Mouse (Mus musculus) MN1 (cell line): ENCODE measurements around the gene Cyth1.

ENCODE experiments used
- DNase-seq: peaks from one replicate; pipeline ENCODE4 v3.0.0-alpha.2; 2016; ENCODE audit warnings: low spot score

Gene Cyth1

DNA sequence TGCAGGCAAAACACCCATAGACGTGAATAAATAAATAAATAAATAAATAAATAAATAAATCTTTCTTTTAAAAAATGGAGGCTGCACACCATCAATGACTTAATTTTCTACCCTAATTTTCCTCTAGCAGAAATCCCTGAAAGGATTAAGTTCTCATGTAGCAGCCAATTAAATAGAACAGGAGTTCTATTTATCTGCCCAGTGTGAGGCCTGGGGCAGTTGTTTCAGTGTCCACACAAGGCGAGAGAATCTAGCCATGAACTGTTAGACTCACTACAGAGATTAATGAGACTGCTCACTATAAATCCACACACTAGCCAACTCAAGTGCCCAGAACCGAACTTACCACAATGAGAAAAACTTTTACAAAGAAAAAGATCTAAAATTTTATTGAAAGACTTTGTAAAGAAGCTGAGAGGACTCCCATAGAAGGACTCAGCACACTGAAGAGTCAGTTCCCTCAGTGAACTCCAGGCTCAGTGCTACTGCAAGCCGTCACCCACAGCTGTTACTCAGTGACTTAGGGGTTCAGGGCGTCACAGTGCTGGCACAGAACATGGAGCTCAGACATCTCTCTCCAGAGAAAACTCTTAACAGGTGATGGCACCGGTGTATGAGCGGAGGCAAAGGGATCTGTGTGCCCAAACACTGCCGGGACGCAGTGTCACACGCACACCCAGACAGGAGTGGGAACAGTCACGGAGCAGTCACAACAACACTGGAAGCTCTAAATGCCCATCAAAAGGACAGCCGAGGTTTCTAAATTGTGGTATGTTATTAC is 23.1 kb downstream of the Cyth1 start:
- no peak for DNase-seq

GRCm38 (mm10) chr11:118223416-118224067 is 24.9 kb downstream of the Cyth1 start:
- no peak for DNase-seq

- no peak for DNase-seq
Observed at GRCm38 (mm10) chr11:118222917-118223316, 25.5 kb downstream of the Cyth1 start.

DNA sequence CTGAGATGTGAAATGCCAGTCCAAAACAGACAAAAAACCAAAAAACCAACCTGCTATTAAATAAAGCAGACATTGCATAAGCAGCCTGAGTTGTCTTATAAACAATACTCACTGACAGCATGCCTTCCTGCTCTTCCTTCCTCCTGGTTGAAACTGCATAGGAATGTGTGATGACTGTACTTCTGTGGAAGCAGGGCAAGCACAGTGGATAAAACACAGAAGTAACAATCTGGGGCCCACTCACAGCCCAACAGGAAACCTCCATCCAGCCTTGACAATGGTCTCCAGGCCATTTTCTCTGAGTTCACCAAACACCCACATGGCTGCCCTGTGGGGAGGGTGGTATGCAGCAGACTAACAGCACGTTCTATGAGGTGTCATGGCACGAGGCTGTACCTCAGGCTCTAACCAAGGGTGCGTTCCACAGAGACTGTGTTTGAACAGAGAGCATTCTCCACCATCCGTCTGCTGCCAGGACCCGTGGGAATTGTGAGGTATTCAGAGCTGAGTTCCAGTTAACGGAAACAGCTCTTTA is 26.0 kb downstream of the Cyth1 start:
- DNase-seq, result no peak

DNA sequence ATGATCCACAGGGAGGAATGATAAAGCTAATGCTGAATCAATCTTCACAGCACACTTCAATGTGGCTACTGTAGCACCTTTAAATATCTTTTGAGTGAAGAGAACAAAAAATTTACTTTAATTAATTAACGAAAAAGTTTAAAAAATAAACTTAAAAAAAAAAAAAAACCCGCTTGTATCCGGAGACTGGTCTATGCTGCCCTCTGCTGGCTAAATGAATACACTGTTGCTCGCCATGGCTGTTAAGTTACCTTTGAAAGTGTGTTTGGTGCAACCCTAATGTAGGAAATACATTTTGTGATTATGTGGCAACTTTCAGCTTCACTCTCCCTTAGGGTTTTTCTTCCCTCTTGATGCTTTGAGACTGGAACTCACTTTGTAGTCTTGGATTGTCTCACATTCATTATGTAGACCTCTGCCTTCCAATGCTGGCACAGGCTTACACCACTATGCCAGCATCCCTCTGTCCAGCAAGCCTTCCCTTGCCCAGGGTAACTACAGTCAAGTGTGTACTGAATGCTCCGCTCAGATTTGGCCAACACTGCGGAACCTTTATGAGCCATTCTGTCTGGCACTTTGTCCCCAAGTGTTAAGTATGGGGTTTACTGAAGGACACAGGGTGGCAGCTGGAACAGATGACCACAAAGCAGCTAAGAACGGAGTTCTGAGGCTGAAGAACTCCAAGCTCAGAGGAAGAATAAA is 27.7 kb downstream of the Cyth1 start:
- DNase-seq, result peak; percentile 67

DNA sequence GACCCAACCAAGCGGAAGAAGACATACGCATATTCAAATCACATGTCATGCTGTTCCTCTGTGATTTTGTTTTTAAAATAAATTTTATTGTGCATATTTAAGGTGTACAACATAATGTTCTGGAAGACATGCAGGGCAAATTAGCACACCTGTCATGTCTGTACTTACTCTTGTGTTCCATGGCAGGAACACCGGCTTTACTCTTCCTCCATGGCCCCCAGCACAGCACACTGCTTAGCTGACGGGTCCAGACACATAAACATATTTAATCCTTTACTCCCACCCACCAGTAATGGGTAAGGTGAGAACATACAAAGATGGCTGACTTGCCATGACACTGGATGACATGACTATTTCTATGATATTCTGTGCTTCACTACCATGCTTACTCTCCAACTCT is 29.3 kb downstream of the Cyth1 start:
- no peak for DNase-seq

GRCm38 (mm10) chr11:118216468-118216867 is 31.9 kb downstream of the Cyth1 start:
- DNase-seq, result no peak

- no peak for DNase-seq
Observed at GRCm38 (mm10) chr11:118215928-118216458, 32.4 kb downstream of the Cyth1 start.

GRCm38 (mm10) chr11:118212636-118213112 is 35.7 kb downstream of the Cyth1 start:
- peak; percentile 11 for DNase-seq

GRCm38 (mm10) chr11:118211749-118212635 is 36.4 kb downstream of the Cyth1 start:
- DNase-seq, result peak; percentile 55

DNA sequence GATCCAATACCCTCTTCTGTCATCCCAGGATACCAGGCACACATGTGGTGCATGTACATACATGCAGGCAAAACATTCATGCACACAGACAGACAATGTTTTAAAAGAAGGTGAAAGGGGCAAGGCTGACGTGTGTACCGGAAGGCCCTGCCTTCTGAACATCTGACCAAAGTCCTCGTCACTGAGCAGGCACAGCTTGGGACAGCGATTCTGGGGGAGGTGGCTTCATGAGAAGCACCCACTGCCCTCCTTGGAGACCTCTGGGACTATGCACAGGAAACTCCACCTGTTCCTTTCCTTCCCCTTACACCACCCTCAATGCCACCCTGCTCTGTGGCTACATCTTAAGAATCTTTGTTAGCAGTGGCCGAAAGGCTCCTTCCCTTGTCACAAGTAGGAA is 37.4 kb downstream of the Cyth1 start:
- no peak for DNase-seq

DNA sequence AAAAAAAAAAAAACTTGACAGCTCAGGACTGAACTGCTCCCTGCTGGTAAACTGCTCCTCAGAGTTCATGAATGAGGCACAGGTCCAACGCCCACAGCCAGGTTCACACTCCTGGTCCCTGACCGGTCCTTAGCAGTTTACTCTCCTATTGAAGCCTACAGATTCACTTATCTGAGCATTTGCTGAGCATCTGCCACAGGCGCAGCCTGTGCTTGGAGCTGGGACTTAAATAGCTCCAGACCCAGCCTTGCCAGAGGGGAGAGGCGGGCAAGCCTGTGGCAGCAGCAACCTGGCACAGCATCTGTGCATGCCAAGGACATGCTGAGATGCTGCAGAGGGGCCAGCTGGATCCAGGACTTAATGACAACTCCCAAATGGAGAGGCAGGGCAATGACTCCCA is 38.3 kb downstream of the Cyth1 start:
- peak; percentile 63 for DNase-seq

- no peak for DNase-seq
Observed at GRCm38 (mm10) chr11:118209376-118209775, 39.0 kb downstream of the Cyth1 start.

DNA sequence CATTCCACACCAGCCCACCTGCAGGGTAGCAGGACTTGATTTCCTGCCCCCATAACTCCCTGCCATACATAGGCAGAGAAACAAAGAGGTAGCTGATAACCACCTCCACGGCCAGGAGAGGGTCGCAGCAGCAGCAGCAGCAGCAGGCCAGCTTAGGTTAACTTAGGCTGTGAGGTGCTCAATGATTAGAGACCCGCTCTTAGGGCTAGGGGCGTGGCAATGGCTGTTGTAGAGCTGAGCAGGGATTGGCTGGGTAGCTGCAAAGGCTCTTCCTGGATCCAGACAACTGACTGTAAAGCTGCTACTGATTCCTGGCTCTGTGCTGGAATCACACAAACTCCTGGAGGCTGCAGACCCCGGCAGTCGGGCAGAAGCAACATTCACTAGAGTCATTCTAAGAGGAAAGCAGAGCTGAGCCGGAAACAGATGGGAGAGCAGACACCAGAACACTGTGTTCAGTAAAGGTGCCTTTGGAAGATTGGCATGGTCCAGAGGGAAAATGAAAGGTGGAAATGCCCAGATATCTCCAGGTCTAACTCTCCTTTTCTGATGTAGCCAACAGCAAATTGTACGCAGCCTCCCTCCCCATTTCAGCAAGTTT is 39.6 kb downstream of the Cyth1 start:
- DNase-seq, result no peak

DNA sequence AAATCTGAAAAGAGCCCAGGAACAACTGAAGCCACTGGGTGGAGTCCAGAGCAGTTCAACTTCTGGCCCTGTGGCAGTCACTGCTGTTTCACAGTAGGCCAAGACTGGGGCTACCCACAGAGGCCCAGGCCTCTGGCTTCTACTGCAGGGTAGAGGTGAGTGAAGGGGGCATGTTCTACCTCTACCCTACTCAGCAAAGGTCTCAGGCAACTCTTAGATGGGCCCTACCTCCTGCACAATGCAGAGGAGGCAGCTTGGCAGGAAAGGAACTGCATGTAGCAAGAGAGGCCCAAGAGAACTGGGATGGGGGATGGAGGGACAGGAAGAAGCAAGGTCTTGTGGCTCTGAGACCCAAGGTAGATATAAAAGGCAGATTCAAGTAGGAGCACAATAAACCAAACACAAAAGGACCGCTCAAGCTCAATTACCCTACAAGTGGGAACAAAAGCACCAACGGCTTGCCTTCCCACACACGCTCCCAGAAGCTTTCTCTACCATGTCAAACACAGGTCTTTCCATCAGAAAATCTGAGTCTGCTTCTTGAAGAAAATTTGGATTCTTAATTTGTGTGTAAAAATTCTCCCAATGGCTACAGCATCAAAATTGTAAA is 40.9 kb downstream of the Cyth1 start:
- no peak for DNase-seq

DNA sequence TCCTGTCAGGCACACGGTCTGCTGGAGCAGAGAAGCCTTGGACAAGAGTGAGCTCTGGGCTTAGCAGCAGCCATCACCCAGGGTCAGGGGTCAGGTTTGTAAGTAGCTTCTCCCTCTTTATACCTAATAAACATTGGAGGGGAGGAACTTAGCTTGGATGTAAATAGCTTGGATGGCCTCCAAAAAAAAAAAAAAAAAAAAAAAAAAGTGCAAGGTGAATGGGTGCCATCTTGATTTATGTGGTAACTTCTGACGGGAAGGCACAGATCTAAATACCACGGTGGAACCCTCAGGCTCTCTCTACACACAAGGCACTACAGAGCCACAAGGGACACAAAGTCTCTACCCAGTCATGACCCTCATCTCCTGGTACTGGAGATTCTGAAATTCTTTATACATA is 42.1 kb downstream of the Cyth1 start:
- no peak for DNase-seq

GRCm38 (mm10) chr11:118203469-118203868 is 44.9 kb downstream of the Cyth1 start:
- DNase-seq, result no peak

DNA sequence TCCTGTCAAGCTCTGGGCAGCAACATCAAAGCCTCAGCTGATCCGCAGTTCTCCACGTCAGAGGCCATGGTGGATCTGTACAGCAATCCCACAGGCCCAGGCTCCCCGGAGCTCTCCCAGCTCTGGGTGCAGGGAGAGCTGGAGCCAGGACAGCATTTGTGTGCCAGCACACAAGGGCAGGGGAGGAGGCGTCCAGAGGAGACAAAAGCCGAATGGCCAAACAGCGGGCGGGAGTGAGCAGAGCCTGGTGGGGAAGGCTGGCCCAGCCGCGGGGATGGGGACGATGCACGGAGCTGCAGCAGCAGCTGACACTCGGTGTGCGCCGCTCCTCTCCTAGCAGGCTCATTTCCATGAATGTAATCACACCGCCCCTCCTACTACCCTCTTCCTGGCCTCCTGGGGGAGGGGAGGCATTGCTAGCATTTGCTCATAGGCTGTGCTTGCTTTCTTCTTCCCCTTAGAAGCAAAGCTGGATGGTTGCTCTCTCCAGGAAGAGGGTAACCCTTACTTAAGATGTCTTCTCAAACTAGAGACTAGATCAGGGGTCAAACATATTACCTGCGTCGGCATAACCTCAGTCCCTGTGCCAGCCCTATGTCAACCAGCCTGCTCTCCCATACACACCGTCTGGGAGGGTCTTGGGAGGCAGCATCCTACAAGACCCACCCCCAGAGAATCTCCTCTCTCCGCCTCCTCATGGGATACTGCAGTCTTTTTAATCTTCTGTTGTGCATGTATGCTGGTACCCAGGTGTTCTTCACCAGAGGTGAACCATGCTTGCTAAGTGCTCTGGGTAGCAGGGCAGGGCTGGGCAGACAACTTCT is 45.8 kb downstream of the Cyth1 start:
- DNase-seq, result peak; percentile 70

- DNase-seq, result no peak
Observed at GRCm38 (mm10) chr11:118201833-118202409, 46.5 kb downstream of the Cyth1 start.
